Comparison of ENCODE assay signal across 9 mouse cellular contexts in genomic region chr1:36270666-36271065, GRCm38 (mm10). TPM values are rescaled to one million over a fixed set of nuclear protein-coding genes. Genes with fewer than 3 reads are reported as not detected.
A peak's percentile ranks its signal among the peaks of the same experiment; 100 is the strongest.
DNase-seq lines count a peak whose midpoint lies in the region; ATAC-seq and TF ChIP-seq lines count a peak whose summit lies in the region.
"Had no signal": no experiment of that assay in that cellular context is flagged by ENCODE, and none has a peak within 500 bp of the region (broad histone marks: within the 10 kb centered on the region; RNA-seq: fewer than 3 reads in every experiment).

No protein-coding gene starts in this region.

- WGBS in spleen, adult 2 months: 45% methylated on average over 3 of the region's 3 CpGs
- 42% methylated on average over 3 of the region's 3 CpGs for WGBS in liver, embryonic 12.5 days (ENCODE audit: insufficient replicate concordance)

- intact Hi-C loops in heart, postnatal 10 days (cut with DNase I): loop anchor here (10.0 kb wide), 1 partner anchor 206 kb away; the partner anchor contains the start of gene Hs6st1

- H3K4me3 ChIP-seq in spleen, adult 2 months (ENCODE audit: extremely low read depth, insufficient read depth, insufficient read length): peak overlapping the region; percentile 17; the same call in 1 of the 2 replicates
- no peak overlapping the region for H3K4me3 ChIP-seq in liver, embryonic 12.5 days
- H3K4me3 ChIP-seq: embryonic facial prominence, embryonic 13.5 days had no signal

- H3K27ac ChIP-seq in spleen, adult 2 months (ENCODE audit: insufficient read depth, low read length): peak overlapping the region; percentile 98
- H3K27ac ChIP-seq in liver, embryonic 12.5 days: peak overlapping the region; percentile 49; the same call in 1 of the 2 replicates
- H3K27ac ChIP-seq: embryonic facial prominence, embryonic 13.5 days had no signal

- TF ChIP-seq POLR2A in spleen, adult 2 months (IDR thresholded peaks at IDR 0.05; ENCODE audit: low read depth, low read length): no peak

- peak overlapping the region; percentile 10 for H3K4me2 ChIP-seq in liver, embryonic 12.5 days
- H3K4me2 ChIP-seq: embryonic facial prominence, embryonic 13.5 days had no signal

- H3K9me3 ChIP-seq in liver, embryonic 12.5 days (replicated peaks): no peaks in the 10 kb centered on the region
- H3K9me3 ChIP-seq: embryonic facial prominence, embryonic 13.5 days had no signal

- no peak for TF ChIP-seq CTCF in spleen, adult 2 months (IDR thresholded peaks at IDR 0.05; ENCODE audit: extremely low read depth, insufficient read depth, insufficient read length, insufficient replicate concordance)

- peaks cover 20% of the 10 kb centered on the region for H3K36me3 ChIP-seq in spleen, adult 2 months (ENCODE audit: control insufficient read depth, insufficient read depth, low read length)
- H3K36me3 ChIP-seq in liver, embryonic 12.5 days: no peaks in the 10 kb centered on the region
- H3K36me3 ChIP-seq: embryonic facial prominence, embryonic 13.5 days had no signal

- DNase-seq in spleen, adult 2 months (ENCODE audit: low read depth in 1 of 2, low spot score in 2 of 2): no peak
- no peak for DNase-seq in spleen, postnatal 14 days (ENCODE audit: low spot score in 2 of 2)
- DNase-seq in heart, postnatal 10 days: peak; percentile 50 to 62
- DNase-seq in thymus, postnatal 0 days (ENCODE audit: low spot score): no peak
- no peak for DNase-seq in cerebellum, postnatal 4 days (ENCODE audit: low spot score in 2 of 2)

- H3K9ac ChIP-seq in liver, embryonic 12.5 days: no peak overlapping the region
- H3K9ac ChIP-seq: embryonic facial prominence, embryonic 13.5 days had no signal

- ATAC-seq in liver, embryonic 12.5 days: no peak
- no peak for ATAC-seq in inflammation-experienced regulatory T-cells, adult 6 months
- ATAC-seq in erythroid progenitor cell, adult 5-6 weeks (replicated peaks; ENCODE audit: low FRiP score, poor library complexity, severe bottlenecking): no peak

- no peaks in the 10 kb centered on the region for H3K27me3 ChIP-seq in spleen, adult 2 months (ENCODE audit: control insufficient read depth, insufficient read depth, low read length)
- peaks cover 14% of the 10 kb centered on the region for H3K27me3 ChIP-seq in liver, embryonic 12.5 days (replicated peaks)

- H3K4me1 ChIP-seq in spleen, adult 2 months (ENCODE audit: control insufficient read depth, insufficient read depth, insufficient read length): peaks cover 44% of the 10 kb centered on the region
- peaks cover 67% of the 10 kb centered on the region for H3K4me1 ChIP-seq in liver, embryonic 12.5 days

RNA-seq across cellular contexts. Expression of gene Neurl3, which starts 3.8 kb away (rescaled TPM):
- 66.0 and 80.9 TPM in 2 replicates for polyA plus RNA-seq in spleen, adult 2 months (2012; rRNA removed)
- total RNA-seq in heart, postnatal 10 days (2021): 1 to 10 TPM; 3.2 to 6.1 TPM
- polyA plus RNA-seq in liver, embryonic 12.5 days (2016; fragmentation: Nextera tagmentation; extraction: Ambion mirVana): 3.4 and 3.7 TPM in 2 replicates
- 100 to 1,000 TPM in 1 of 3 experiments, 10 to 100 TPM in 2; 23.0 to 132 (median 83.6) TPM for polyA plus RNA-seq in inflammation-experienced regulatory T-cells, adult 6 months (2017; shearing (Covaris generic))
- 3.8 and 4.4 TPM in 2 replicates for polyA plus RNA-seq in thymus, postnatal 0 days (2015; fragmentation: Nextera tagmentation; extraction: Ambion mirVana)
- 6.1 and 7.1 TPM in 2 replicates for total RNA-seq in erythroid progenitor cell, adult 5-6 weeks (2015; ENCODE audit: low replicate concordance)
- 4.7 and 10.0 TPM in 2 replicates for total RNA-seq in erythroid progenitor cell, adult 5-6 weeks (2017; ENCODE audit: low replicate concordance)

RNA-seq across cellular contexts. Expression of gene Uggt1, which starts 26.1 kb away (rescaled TPM):
- 13.5 and 15.9 TPM in 2 replicates for polyA plus RNA-seq in spleen, adult 2 months (2012; rRNA removed)
- total RNA-seq in heart, postnatal 10 days (2021): 10 to 100 TPM; 32.5 to 35.8 TPM
- 28.5 and 29.0 TPM in 2 replicates for polyA plus RNA-seq in liver, embryonic 12.5 days (2016; fragmentation: Nextera tagmentation; extraction: Ambion mirVana)
- polyA plus RNA-seq in inflammation-experienced regulatory T-cells, adult 6 months (2017; shearing (Covaris generic)): 10 to 100 TPM; 22.5 to 27.7 (median 25.2) TPM
- 43.9 and 46.5 TPM in 2 replicates for polyA plus RNA-seq in thymus, postnatal 0 days (2015; fragmentation: Nextera tagmentation; extraction: Ambion mirVana)
- total RNA-seq in erythroid progenitor cell, adult 5-6 weeks (2015; ENCODE audit: low replicate concordance): 21.8 and 42.2 TPM in 2 replicates
- total RNA-seq in erythroid progenitor cell, adult 5-6 weeks (2017; ENCODE audit: low replicate concordance): 32.2 and 62.3 TPM in 2 replicates

RNA-seq across cellular contexts. Expression of gene Arid5a, which starts 36.9 kb away (rescaled TPM):
- polyA plus RNA-seq in spleen, adult 2 months (2012; rRNA removed): 29.6 and 39.6 TPM in 2 replicates
- 10 to 100 TPM; 13.8 to 15.2 TPM for total RNA-seq in heart, postnatal 10 days (2021)
- 2.3 and 3.4 TPM in 2 replicates for polyA plus RNA-seq in liver, embryonic 12.5 days (2016; fragmentation: Nextera tagmentation; extraction: Ambion mirVana)
- 10 to 100 TPM; 75.9 to 89.1 (median 88.6) TPM for polyA plus RNA-seq in inflammation-experienced regulatory T-cells, adult 6 months (2017; shearing (Covaris generic))
- 34.9 and 35.4 TPM in 2 replicates for polyA plus RNA-seq in thymus, postnatal 0 days (2015; fragmentation: Nextera tagmentation; extraction: Ambion mirVana)
- total RNA-seq in erythroid progenitor cell, adult 5-6 weeks (2015; ENCODE audit: low replicate concordance): 2.9 and 9.2 TPM in 2 replicates
- total RNA-seq in erythroid progenitor cell, adult 5-6 weeks (2017; ENCODE audit: low replicate concordance): 0.53 and 2.1 TPM in 2 replicates

Comparison
In these comparisons a context has a peak if more than half of its experiments do, and no peak if none do; other contexts are left out.
1. DNase-seq: peak in heart, postnatal 10 days (2 of 2); none in spleen, adult 2 months (0 of 2), spleen, postnatal 14 days (0 of 2), thymus, postnatal 0 days (single experiment) and cerebellum, postnatal 4 days (0 of 2).